Mouse (Mus musculus): ENCODE results near the gene Phc2. TPM values are rescaled to one million over a fixed set of nuclear protein-coding genes. Genes with fewer than 3 reads are reported as not detected.

Phc2 gene
- polyA plus RNA-seq, 1 experiment from 2014 or later = 14.6 TPM

- DNase-seq (no peak), ATAC-seq (no peak)
- no peaks in the 10 kb centered on the region for H3K36me3 ChIP-seq (replicated peaks; ENCODE audit: insufficient read depth, low read length)
- no peak overlapping the region for H3K4me2 ChIP-seq (ENCODE audit: low read depth, low read length)
- H3K4me1 ChIP-seq (ENCODE audit: insufficient read depth) = peaks cover 12% of the 10 kb centered on the region
- H3K9ac ChIP-seq (replicated peaks) = no peak overlapping the region
- H3K4me3 ChIP-seq (ENCODE audit: low read depth, low read length) = no peak overlapping the region
- no peak overlapping the region for H3K27ac ChIP-seq (ENCODE audit: low read depth)
- H3K27me3 ChIP-seq (ENCODE audit: insufficient read depth, low read length) = no peaks in the 10 kb centered on the region
- H3K9me3 ChIP-seq (ENCODE audit: low read length) = no peaks in the 10 kb centered on the region
- WGBS (ENCODE audit: insufficient replicate concordance) = 74% methylated on average over 9 of the region's 9 CpGs
- no peak for TF ChIP-seq CTCF (IDR thresholded peaks at IDR 0.05; ENCODE audit: low read depth)
Observed at GRCm38 (mm10) chr4:128710800-128711199, 56.3 kb downstream of the Phc2 start.

- H3K9ac ChIP-seq (replicated peaks) = peak overlapping the region; percentile 48
- 5% methylated on average over 24 of the region's 24 CpGs for WGBS (ENCODE audit: insufficient replicate concordance)
- H3K9me3 ChIP-seq (ENCODE audit: low read length) = no peaks in the 10 kb centered on the region
- H3K4me2 ChIP-seq (ENCODE audit: low read depth, low read length) = peak overlapping the region; percentile 72
- DNase-seq (peak; percentile 90), ATAC-seq (peak; percentile 75)
- TF ChIP-seq EP300 (IDR thresholded peaks at IDR 0.05; ENCODE audit: low read depth) (no peak), CTCF (IDR thresholded peaks at IDR 0.05; ENCODE audit: low read depth) (peak; percentile 100)
- H3K4me1 ChIP-seq (ENCODE audit: insufficient read depth) = peaks cover 18% of the 10 kb centered on the region
- H3K36me3 ChIP-seq (replicated peaks; ENCODE audit: insufficient read depth, low read length) = no peaks in the 10 kb centered on the region
- H3K27me3 ChIP-seq (ENCODE audit: insufficient read depth, low read length) = no peaks in the 10 kb centered on the region
- peak overlapping the region; percentile 33 for H3K4me3 ChIP-seq (ENCODE audit: low read depth, low read length)
- H3K27ac ChIP-seq (ENCODE audit: low read depth) = peak overlapping the region; percentile 3; the same call in 1 of the 2 replicates
Observed at GRCm38 (mm10) chr4:128711455-128712135, 57.1 kb downstream of the Phc2 start.

GRCm38 (mm10) chr4:128712136-128712655 lies 57.7 kb downstream of the Phc2 start:
- peak overlapping the region; percentile 3; the same call in 1 of the 2 replicates for H3K27ac ChIP-seq (ENCODE audit: low read depth)
- ATAC-seq (no peak; the same call in 1 of the 2 replicates), DNase-seq (no peak)
- peak overlapping the region; percentile 33 for H3K4me3 ChIP-seq (ENCODE audit: low read depth, low read length)
- H3K4me2 ChIP-seq (ENCODE audit: low read depth, low read length) = peak overlapping the region; percentile 72
- no peak for TF ChIP-seq CTCF (IDR thresholded peaks at IDR 0.05; ENCODE audit: low read depth)
- TF ChIP-seq EP300 (IDR thresholded peaks at IDR 0.05; ENCODE audit: low read depth) = no peak
- peak overlapping the region; percentile 48 for H3K9ac ChIP-seq (replicated peaks)
- peaks cover 18% of the 10 kb centered on the region for H3K4me1 ChIP-seq (ENCODE audit: insufficient read depth)
- H3K36me3 ChIP-seq (replicated peaks; ENCODE audit: insufficient read depth, low read length) = no peaks in the 10 kb centered on the region
- no peaks in the 10 kb centered on the region for H3K27me3 ChIP-seq (ENCODE audit: insufficient read depth, low read length)
- H3K9me3 ChIP-seq (ENCODE audit: low read length) = no peaks in the 10 kb centered on the region
- WGBS (ENCODE audit: insufficient replicate concordance) = 69% methylated on average over 13 of the region's 13 CpGs

- no peaks in the 10 kb centered on the region for H3K27me3 ChIP-seq (ENCODE audit: insufficient read depth, low read length)
- peaks cover 18% of the 10 kb centered on the region for H3K4me1 ChIP-seq (ENCODE audit: insufficient read depth)
- ATAC-seq (no peak), DNase-seq (no peak)
- H3K9me3 ChIP-seq (ENCODE audit: low read length) = no peaks in the 10 kb centered on the region
- H3K4me3 ChIP-seq (ENCODE audit: low read depth, low read length) = no peak overlapping the region
- no peaks in the 10 kb centered on the region for H3K36me3 ChIP-seq (replicated peaks; ENCODE audit: insufficient read depth, low read length)
- H3K27ac ChIP-seq (ENCODE audit: low read depth) = no peak overlapping the region
- TF ChIP-seq CTCF (IDR thresholded peaks at IDR 0.05; ENCODE audit: low read depth) (no peak), EP300 (IDR thresholded peaks at IDR 0.05; ENCODE audit: low read depth) (no peak)
- H3K4me2 ChIP-seq (ENCODE audit: low read depth, low read length) = no peak overlapping the region
- 88% methylated on average over 6 of the region's 6 CpGs for WGBS (ENCODE audit: insufficient replicate concordance)
- H3K9ac ChIP-seq (replicated peaks) = no peak overlapping the region
Observed at GRCm38 (mm10) chr4:128712941-128713340, 58.4 kb downstream of the Phc2 start.

- H3K27me3 ChIP-seq (ENCODE audit: insufficient read depth, low read length) = no peaks in the 10 kb centered on the region
- 55% methylated on average over 14 of the region's 14 CpGs for WGBS (ENCODE audit: insufficient replicate concordance)
- no peak for DNase-seq
- no peak overlapping the region for H3K4me3 ChIP-seq (ENCODE audit: low read depth, low read length)
- ATAC-seq = no peak
- no peak overlapping the region for H3K4me2 ChIP-seq (ENCODE audit: low read depth, low read length)
- no peak overlapping the region for H3K27ac ChIP-seq (ENCODE audit: low read depth)
- TF ChIP-seq EP300 (IDR thresholded peaks at IDR 0.05; ENCODE audit: low read depth) (no peak), CTCF (IDR thresholded peaks at IDR 0.05; ENCODE audit: low read depth) (no peak)
- H3K36me3 ChIP-seq (replicated peaks; ENCODE audit: insufficient read depth, low read length) = no peaks in the 10 kb centered on the region
- H3K9ac ChIP-seq (replicated peaks) = 0 out of 2 replicates have a peak overlapping the region, but pooled peaks have one; percentile 16
- no peaks in the 10 kb centered on the region for H3K9me3 ChIP-seq (ENCODE audit: low read length)
- peaks cover 27% of the 10 kb centered on the region for H3K4me1 ChIP-seq (ENCODE audit: insufficient read depth)
Observed at GRCm38 (mm10) chr4:128715241-128716204, 61.0 kb downstream of the Phc2 start.

- 56% methylated on average over 4 of the region's 4 CpGs for WGBS (ENCODE audit: insufficient replicate concordance)
- H3K9ac ChIP-seq (replicated peaks) = no peak overlapping the region
- TF ChIP-seq EP300 (IDR thresholded peaks at IDR 0.05; ENCODE audit: low read depth) (no peak), CTCF (IDR thresholded peaks at IDR 0.05; ENCODE audit: low read depth) (no peak)
- no peaks in the 10 kb centered on the region for H3K9me3 ChIP-seq (ENCODE audit: low read length)
- H3K4me3 ChIP-seq (ENCODE audit: low read depth, low read length) = no peak overlapping the region
- no peaks in the 10 kb centered on the region for H3K27me3 ChIP-seq (ENCODE audit: insufficient read depth, low read length)
- ATAC-seq = no peak
- H3K4me2 ChIP-seq (ENCODE audit: low read depth, low read length) = no peak overlapping the region
- peaks cover 29% of the 10 kb centered on the region for H3K4me1 ChIP-seq (ENCODE audit: insufficient read depth)
- H3K27ac ChIP-seq (ENCODE audit: low read depth) = no peak overlapping the region
- H3K36me3 ChIP-seq (replicated peaks; ENCODE audit: insufficient read depth, low read length) = no peaks in the 10 kb centered on the region
- DNase-seq = no peak
Observed at GRCm38 (mm10) chr4:128716279-128716678, 61.8 kb downstream of the Phc2 start.
